Mouse (Mus musculus) monocyte, adult 5-6 weeks (primary cell): ENCODE data around the gene Mef2c. TPM values are rescaled to one million over a fixed set of nuclear protein-coding genes. Genes with fewer than 3 reads are reported as not detected.

ENCODE experiments used
- ATAC-seq: fragments of 153-309, 156-312 bp; replicated peaks from 2 replicates; pipeline ENCODE4 v1.8.0; 2017; ENCODE audit warnings: mild to moderate bottlenecking; ENCODE audit not compliant: low TSS enrichment, insufficient number of reproducible peaks, severe bottlenecking, poor library complexity, low FRiP score
- total RNA-seq: library from RNA; stranded (forward); fragments of 200-1000, 200-491, 200-594 nt; gene quantifications from 3 replicates; pipeline ENCODE4 v1.2.3, GENCODE M21; 2017

The Mef2c gene
- total RNA-seq, 1 experiment from 2014 or later: 262 TPM

- peak; percentile 36 for ATAC-seq
These were observed 19.6 kb downstream of the Mef2c start for GRCm38 (mm10) chr13:83523232-83523969.

GRCm38 (mm10) chr13:83524159-83524901, 20.5 kb downstream of the Mef2c start:
- ATAC-seq: peak; percentile 57; the same call in 1 of the 2 replicates

- 0 out of 2 replicates have a peak, but pooled peaks have one; percentile 23 for ATAC-seq
These were observed 21.3 kb downstream of the Mef2c start for GRCm38 (mm10) chr13:83524902-83525715.

GRCm38 (mm10) chr13:83525716-83526005, 21.8 kb downstream of the Mef2c start:
- peak; percentile 41; the same call in 1 of the 2 replicates for ATAC-seq

- no peak for ATAC-seq
These were observed 22.2 kb downstream of the Mef2c start for GRCm38 (mm10) chr13:83526066-83526465.

- ATAC-seq: no peak
These were observed 24.1 kb downstream of the Mef2c start for GRCm38 (mm10) chr13:83527921-83528320.

GRCm38 (mm10) chr13:83529729-83530314, 26.0 kb downstream of the Mef2c start:
- ATAC-seq: no peak

- no peak for ATAC-seq
These were observed 27.1 kb downstream of the Mef2c start for GRCm38 (mm10) chr13:83530889-83531288.

GRCm38 (mm10) chr13:83531968-83532591, 28.2 kb downstream of the Mef2c start:
- 0 out of 2 replicates have a peak, but pooled peaks have one; percentile 40 for ATAC-seq

GRCm38 (mm10) chr13:83536361-83536760, 32.5 kb downstream of the Mef2c start:
- no peak for ATAC-seq

GRCm38 (mm10) chr13:83537163-83537562, 33.3 kb downstream of the Mef2c start:
- ATAC-seq: no peak

GRCm38 (mm10) chr13:83539921-83540320, 36.1 kb downstream of the Mef2c start:
- no peak for ATAC-seq

- ATAC-seq: no peak
These were observed 38.8 kb downstream of the Mef2c start for GRCm38 (mm10) chr13:83542666-83543065.

- no peak for ATAC-seq
These were observed 40.9 kb downstream of the Mef2c start for GRCm38 (mm10) chr13:83544707-83545106.

GRCm38 (mm10) chr13:83546876-83547275, 43.0 kb downstream of the Mef2c start:
- no peak for ATAC-seq

- no peak for ATAC-seq
These were observed 47.4 kb downstream of the Mef2c start for GRCm38 (mm10) chr13:83551259-83551658.

GRCm38 (mm10) chr13:83552051-83552450, 48.2 kb downstream of the Mef2c start:
- ATAC-seq: no peak

- ATAC-seq: no peak
These were observed 59.4 kb downstream of the Mef2c start for GRCm38 (mm10) chr13:83563261-83563660.
